Mouse (Mus musculus) heart, adult 9 months (tissue): ENCODE measurements around the gene Hnrnpr.

Experiments
- DNase-seq, 2 experiments: peaks; one replicate each; pipeline ENCODE4 v3.0.0; 2022; ENCODE audit warnings: low spot score in 2 of 2

Hnrnpr gene

GRCm38 (mm10) chr4:136308355-136308754, 2.4 kb upstream of the Hnrnpr start:
- no peak for DNase-seq

- peak; percentile 44 to 49 for DNase-seq
Measured at GRCm38 (mm10) chr4:136309780-136310179, 962 bp upstream of the Hnrnpr start.

GRCm38 (mm10) chr4:136311042-136311999, 579 bp downstream of the Hnrnpr start:
- DNase-seq: peak; percentile 40 to 58

- DNase-seq: no peak
Measured at GRCm38 (mm10) chr4:136312616-136313015, 1.9 kb downstream of the Hnrnpr start.

- no peak for DNase-seq
Measured at GRCm38 (mm10) chr4:136317667-136318066, 6.9 kb downstream of the Hnrnpr start.

- no peak for DNase-seq
Measured at GRCm38 (mm10) chr4:136320016-136320415, 9.3 kb downstream of the Hnrnpr start.

- peak in 1 of 2 experiments; percentile 39 for DNase-seq
Measured at GRCm38 (mm10) chr4:136324226-136324625, 13.5 kb downstream of the Hnrnpr start.

GRCm38 (mm10) chr4:136327238-136327637, 16.5 kb downstream of the Hnrnpr start:
- no peak for DNase-seq

- DNase-seq: no peak
Measured at GRCm38 (mm10) chr4:136328115-136328514, 17.4 kb downstream of the Hnrnpr start.

- DNase-seq: no peak
Measured at GRCm38 (mm10) chr4:136331709-136332108, 21.0 kb downstream of the Hnrnpr start.

GRCm38 (mm10) chr4:136333191-136333590, 22.4 kb downstream of the Hnrnpr start:
- no peak for DNase-seq

GRCm38 (mm10) chr4:136335065-136335464, 24.3 kb downstream of the Hnrnpr start:
- DNase-seq: no peak

- no peak for DNase-seq
Measured at GRCm38 (mm10) chr4:136337129-136337528, 26.4 kb downstream of the Hnrnpr start.

GRCm38 (mm10) chr4:136349616-136350015, 38.9 kb downstream of the Hnrnpr start:
- DNase-seq: no peak

- no peak for DNase-seq
Measured at GRCm38 (mm10) chr4:136357026-136357425, 46.3 kb downstream of the Hnrnpr start.

- no peak for DNase-seq
Measured at GRCm38 (mm10) chr4:136357429-136357828, 46.7 kb downstream of the Hnrnpr start.

GRCm38 (mm10) chr4:136367856-136368255, 57.1 kb downstream of the Hnrnpr start:
- no peak for DNase-seq

- peak in 1 of 2 experiments; percentile 36 for DNase-seq
Measured at GRCm38 (mm10) chr4:136369727-136370126, 59.0 kb downstream of the Hnrnpr start.

- DNase-seq: no peak
Measured at GRCm38 (mm10) chr4:136373494-136374181, 62.9 kb downstream of the Hnrnpr start.

- no peak for DNase-seq
Measured at GRCm38 (mm10) chr4:136377001-136377400, 66.3 kb downstream of the Hnrnpr start.

- DNase-seq: no peak
Measured at GRCm38 (mm10) chr4:136383052-136383451, 72.3 kb downstream of the Hnrnpr start.

- no peak for DNase-seq
Measured at GRCm38 (mm10) chr4:136383839-136384238, 73.1 kb downstream of the Hnrnpr start.

GRCm38 (mm10) chr4:136387261-136387660, 76.5 kb downstream of the Hnrnpr start:
- no peak for DNase-seq
